Mouse (Mus musculus) CH12.LX (cell line): ENCODE measurements at regions not wholly inside any gene's neighbourhood (a gene's known extent, or its start where the extent isn't known, plus 50 kb on each side); places are given as distances from the start of the nearest gene placed in this dataset.

Source experiments
- DNase-seq: peaks from one replicate; pipeline ENCODE4 v3.0.0-alpha.2; 2013; ENCODE audit errors: extremely low read depth
- H3K27ac ChIP-seq: 2 replicates; pipeline ENCODE4 v1.5.1; 2012; ENCODE audit warnings: low read depth, mild to moderate bottlenecking, control low read depth, moderate library complexity; ENCODE audit not compliant: insufficient read depth
- H3K27me3 ChIP-seq: replicated peaks from 2 replicates; pipeline ENCODE3; 2012; ENCODE audit warnings: inconsistent platforms
- H3K36me3 ChIP-seq, 2 experiments: replicated peaks in 1 of 2; 2 replicates each; pipeline versions ENCODE3 to v1.6.1; 2012; ENCODE audit warnings: inconsistent platforms in 1 of 2, low read length in 1 of 2, mild to moderate bottlenecking in 1 of 2, mixed read lengths in 1 of 2, moderate library complexity in 1 of 2; ENCODE audit not compliant: control insufficient read depth in 1 of 2, insufficient read depth in 1 of 2
- H3K4me1 ChIP-seq, 2 experiments: 2 replicates each; pipeline ENCODE4 v1.6.1; 2012; ENCODE audit warnings: inconsistent platforms in 1 of 2, moderate library complexity in 1 of 2; ENCODE audit not compliant: insufficient read depth in 2 of 2, control insufficient read depth in 1 of 2
- H3K4me2 ChIP-seq: 2 replicates; pipeline ENCODE4 v1.6.1; 2012; ENCODE audit warnings: low read depth, mild to moderate bottlenecking, control low read depth; ENCODE audit not compliant: poor library complexity, insufficient read depth, severe bottlenecking
- H3K4me3 ChIP-seq, 3 experiments: fragments of 150-350 bp in 1 of 3; sonication (generic) in 1 of 3; replicated peaks in 1 of 3; 2 replicates each; pipeline versions ENCODE3 to v1.5.1; 2011 to 2012; ENCODE audit warnings: low read depth in 2 of 3, low read length in 2 of 3, mild to moderate bottlenecking in 2 of 3, moderate library complexity in 2 of 3, control low read depth in 1 of 3, improper control_type of control experiment in 1 of 3, inconsistent platforms in 1 of 3, mixed read lengths in 1 of 3; ENCODE audit not compliant: poor library complexity in 1 of 3
- H3K79me2 ChIP-seq: replicated peaks from 2 replicates; pipeline ENCODE4 v1.6.1; 2012; ENCODE audit warnings: mild to moderate bottlenecking, moderate library complexity; ENCODE audit not compliant: control insufficient read depth, poor library complexity, insufficient read depth, severe bottlenecking; ENCODE audit errors: extremely low read depth
- H3K9ac ChIP-seq: 2 replicates; pipeline ENCODE4 v1.6.1; 2012; ENCODE audit warnings: low read depth, mild to moderate bottlenecking, control low read depth, moderate library complexity; ENCODE audit not compliant: insufficient read depth
- H3K9me3 ChIP-seq: replicated peaks from 2 replicates; pipeline ENCODE3; 2012; ENCODE audit warnings: low read length, inconsistent platforms, mixed read lengths
- BHLHE40 ChIP-seq: IDR thresholded peaks from 2 replicates; pipeline ENCODE4 v1.6.1; 2011; ENCODE audit warnings: mild to moderate bottlenecking, low read depth, low read length, improper control_type of control experiment
- CHD1 ChIP-seq: IDR thresholded peaks from 2 replicates; pipeline ENCODE4 v1.6.1; 2012; ENCODE audit warnings: low read depth, low read length, improper control_type of control experiment, inconsistent platforms
- CHD2 ChIP-seq: IDR thresholded peaks from 2 replicates; pipeline ENCODE4 v1.6.1; 2011; ENCODE audit warnings: low read length, improper control_type of control experiment
- CTCF ChIP-seq, 2 experiments: IDR thresholded peaks in 1 of 2; conservative IDR thresholded peaks in 1 of 2; 2 replicates each; pipeline ENCODE4 v1.5.1; 2011 to 2012; ENCODE audit warnings: low read depth in 2 of 2, low read length in 2 of 2, improper control_type of control experiment in 1 of 2, inconsistent platforms in 1 of 2, mild to moderate bottlenecking in 1 of 2, moderate library complexity in 1 of 2
- HCFC1 ChIP-seq: IDR thresholded peaks from 2 replicates; pipeline ENCODE4 v1.6.1; 2012; ENCODE audit warnings: low read depth, mild to moderate bottlenecking, inconsistent platforms, low read length, improper control_type of control experiment
- IRF4 ChIP-seq: IDR thresholded peaks from 2 replicates; pipeline ENCODE4 v1.6.1; 2014; ENCODE audit warnings: low read depth, mild to moderate bottlenecking, inconsistent platforms, low read length, improper control_type of control experiment
- MAFK ChIP-seq: IDR thresholded peaks from 2 replicates; pipeline ENCODE4 v1.6.1; 2011; ENCODE audit warnings: low read length, improper control_type of control experiment; ENCODE audit not compliant: insufficient replicate concordance
- MEF2A ChIP-seq: IDR thresholded peaks from 2 replicates; pipeline ENCODE4 v1.6.1; 2014; ENCODE audit warnings: low read depth, mild to moderate bottlenecking, inconsistent platforms, low read length, improper control_type of control experiment, borderline replicate concordance
- MXI1 ChIP-seq: IDR thresholded peaks from 2 replicates; pipeline ENCODE4 v1.6.1; 2011; ENCODE audit warnings: mild to moderate bottlenecking, low read depth, low read length, improper control_type of control experiment
- MYC ChIP-seq: IDR thresholded peaks from 2 replicates; pipeline ENCODE4 v1.6.1; 2011; ENCODE audit warnings: low read depth, mild to moderate bottlenecking, improper control_type of control experiment, low read length
- PAX5 ChIP-seq: IDR thresholded peaks from 2 replicates; pipeline ENCODE4 v1.6.1; 2012; ENCODE audit warnings: low read length, inconsistent platforms, mixed read lengths
- POLR2A ChIP-seq: IDR thresholded peaks from 2 replicates; pipeline ENCODE4 v1.6.1; 2011; ENCODE audit warnings: low read depth, mild to moderate bottlenecking, improper control_type of control experiment, low read length
- TBP ChIP-seq: conservative IDR thresholded peaks from 2 replicates; pipeline ENCODE4 v1.6.1; 2011; ENCODE audit warnings: low read depth, low read length, improper control_type of control experiment
- UBTF ChIP-seq: IDR thresholded peaks from 2 replicates; pipeline ENCODE4 v1.6.1; 2012; ENCODE audit warnings: low read depth, mild to moderate bottlenecking, inconsistent platforms, low read length, improper control_type of control experiment, moderate library complexity
- USF1 ChIP-seq: IDR thresholded peaks from 2 replicates; pipeline ENCODE4 v1.6.1; 2014; ENCODE audit warnings: low read depth, mild to moderate bottlenecking, inconsistent platforms, low read length, improper control_type of control experiment
- USF2 ChIP-seq: conservative IDR thresholded peaks from 2 replicates; pipeline ENCODE4 v1.6.1; 2011; ENCODE audit warnings: low read depth, low read length, improper control_type of control experiment
- ZC3H11A ChIP-seq: IDR thresholded peaks from 2 replicates; pipeline ENCODE4 v1.6.1; 2012; ENCODE audit warnings: low read depth, mild to moderate bottlenecking, inconsistent platforms, low read length, improper control_type of control experiment
- ZKSCAN1 ChIP-seq: IDR thresholded peaks from 2 replicates; pipeline ENCODE4 v1.6.1; 2012; ENCODE audit warnings: low read depth, inconsistent platforms, low read length, improper control_type of control experiment, borderline replicate concordance
- ZNF384 ChIP-seq: IDR thresholded peaks from 2 replicates; pipeline ENCODE4 v1.6.1; 2012; ENCODE audit warnings: low read depth, low read length, improper control_type of control experiment, inconsistent platforms
- dilution Hi-C: fragments of 300-500 bp; cut with MboI; formaldehyde crosslinking; loops from 2 replicates; pipeline ENCODE4 v1.14.3; 2020; ENCODE audit warnings: low sequenced_read_pairs; ENCODE audit not compliant: extremely low pct_unique_long_range_greater_than_20kb, extremely low pct_ligation_motif_present
- in situ Hi-C: fragments of 300-500 bp; cut with MboI; formaldehyde crosslinking; loops from 3 replicates; pipeline ENCODE4 v1.14.3; 2019; ENCODE audit warnings: low sequenced_read_pairs, low pct_ligation_motif_present, low pct_unique_long_range_greater_than_20kb, mixed read lengths

- peaks cover 0 to 3% of the 10 kb centered on the region in 2 experiments; a peak in 1 of 4 replicates for H3K4me1 ChIP-seq
- no peaks in the 10 kb centered on the region for H3K9me3 ChIP-seq
- in situ Hi-C loops = no loop called here
- H3K4me3 ChIP-seq = no peak overlapping the region
- no peaks in the 10 kb centered on the region for H3K79me2 ChIP-seq
- DNase-seq = no peak
- TF ChIP-seq ZNF384 = 0 out of 2 replicates have a peak, but pooled peaks have one; percentile 25
- no peak for TF ChIP-seq MAFK
- TF ChIP-seq, all 38 proteins: peak for 1
- no peaks in the 10 kb centered on the region for H3K27me3 ChIP-seq
- no peak overlapping the region for H3K4me2 ChIP-seq
- dilution Hi-C loops = no loop called here
- H3K36me3 ChIP-seq = no peaks in the 10 kb centered on the region
- no peak overlapping the region for H3K9ac ChIP-seq
- H3K27ac ChIP-seq = no peak overlapping the region
These were observed 304.6 kb upstream of the Zeb2 start for GRCm38 (mm10) chr2:45421774-45422173.

GRCm38 (mm10) chr2:45408136-45408535 lies 290.9 kb upstream of the Zeb2 start:
- DNase-seq = no peak
- Histone ChIP-seq H3K27me3 (no peaks in the 10 kb centered on the region), H3K4me1 (peaks cover 0 to 2% of the 10 kb centered on the region in 2 experiments; a peak in 1 of 4 replicates), H3K36me3 (no peaks in the 10 kb centered on the region), H3K9ac (no peak overlapping the region), H3K79me2 (no peaks in the 10 kb centered on the region), H3K9me3 (no peaks in the 10 kb centered on the region), H3K4me2 (no peak overlapping the region), H3K27ac (no peak overlapping the region), H3K4me3 (no peak overlapping the region)
- TF ChIP-seq TBP (no peak), CHD2 (no peak), MYC (no peak), MEF2A (no peak), USF2 (no peak), HCFC1 (no peak)
- in situ Hi-C loops (no loop called here), dilution Hi-C loops (no loop called here)

DNA sequence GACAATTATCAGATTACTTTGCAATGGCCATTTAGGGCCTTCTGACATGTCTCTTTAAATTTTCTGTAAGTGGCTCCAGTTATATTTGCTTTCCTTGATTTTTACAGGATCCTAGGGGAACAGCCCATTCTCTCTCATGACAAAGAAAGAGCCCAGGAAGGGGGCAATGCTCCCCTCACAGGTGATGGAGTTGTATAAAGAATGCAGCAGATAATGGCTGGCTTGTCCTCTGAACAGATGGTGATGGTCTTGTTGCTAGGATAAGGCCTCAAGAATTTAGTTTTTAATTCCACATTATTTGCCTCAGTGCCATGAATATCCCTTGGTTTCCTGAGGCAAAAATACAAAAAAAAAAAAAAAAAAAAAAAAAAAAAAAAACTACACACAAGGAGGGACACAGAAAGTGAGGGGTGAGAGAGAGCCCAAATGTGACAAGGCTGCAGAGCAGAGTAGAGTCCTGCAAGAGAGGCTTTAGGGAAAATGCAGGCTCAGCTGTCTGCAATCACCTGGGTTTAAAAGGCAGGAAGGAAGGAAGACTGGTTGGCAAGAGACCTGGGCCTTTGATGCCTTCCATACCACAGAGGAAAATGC lies 272.8 kb upstream of the Zeb2 start:
- in situ Hi-C loops = no loop called here
- Histone ChIP-seq H3K79me2 (no peaks in the 10 kb centered on the region), H3K9me3 (no peaks in the 10 kb centered on the region), H3K9ac (no peak overlapping the region), H3K36me3 (no peaks in the 10 kb centered on the region), H3K4me1 (no peaks in the 10 kb centered on the region), H3K4me3 (no peak overlapping the region), H3K4me2 (no peak overlapping the region), H3K27me3 (no peaks in the 10 kb centered on the region), H3K27ac (no peak overlapping the region)
- TF ChIP-seq POLR2A (no peak), MXI1 (no peak), PAX5 (no peak), CHD1 (no peak), CHD2 (no peak), USF1 (no peak), ZC3H11A (no peak), MEF2A (no peak), UBTF (no peak), IRF4 (no peak), CTCF (conservative IDR thresholded peaks at IDR 0.05 in 1 of 2, IDR thresholded peaks at IDR 0.05 in 1 of 2; ENCODE audit: low read depth in 2 of 2, low read length in 2 of 2) (no peak), MAFK (no peak), BHLHE40 (no peak), ZKSCAN1 (no peak)
- dilution Hi-C loops = no loop called here
- DNase-seq = no peak
